Mouse (Mus musculus) yolk sac, embryonic 10.5 days (tissue): Measurements from ENCODE around the gene Pacsin2.

ENCODE experiments used
- DNase-seq: peaks from one replicate; pipeline ENCODE4 v3.0.0-alpha.2; 2017; ENCODE audit warnings: low spot score

The Pacsin2 gene

GRCm38 (mm10) chr15:83451621-83452210 is 12.7 kb downstream of the Pacsin2 start:
- DNase-seq, result peak; percentile 63

GRCm38 (mm10) chr15:83450007-83450406 is 14.4 kb downstream of the Pacsin2 start:
- no peak for DNase-seq

GRCm38 (mm10) chr15:83448646-83449045 is 15.8 kb downstream of the Pacsin2 start:
- DNase-seq, result no peak

- peak; percentile 46 for DNase-seq
Measured at GRCm38 (mm10) chr15:83447791-83448544, 16.4 kb downstream of the Pacsin2 start.

- DNase-seq, result peak; percentile 52
Measured at GRCm38 (mm10) chr15:83445908-83446307, 18.5 kb downstream of the Pacsin2 start.

GRCm38 (mm10) chr15:83445383-83445782 is 19.0 kb downstream of the Pacsin2 start:
- DNase-seq, result peak; percentile 51

- peak; percentile 91 for DNase-seq
Measured at GRCm38 (mm10) chr15:83444425-83444824, 20.0 kb downstream of the Pacsin2 start.

GRCm38 (mm10) chr15:83442495-83443037 is 21.8 kb downstream of the Pacsin2 start:
- DNase-seq, result no peak

- no peak for DNase-seq
Measured at GRCm38 (mm10) chr15:83440726-83441125, 23.7 kb downstream of the Pacsin2 start.

- DNase-seq, result no peak
Measured at GRCm38 (mm10) chr15:83436541-83436940, 27.9 kb downstream of the Pacsin2 start.

GRCm38 (mm10) chr15:83435324-83436090 is 28.9 kb downstream of the Pacsin2 start:
- DNase-seq, result no peak

GRCm38 (mm10) chr15:83434692-83435091 is 29.7 kb downstream of the Pacsin2 start:
- DNase-seq, result no peak

GRCm38 (mm10) chr15:83433344-83433743 is 31.1 kb downstream of the Pacsin2 start:
- DNase-seq, result no peak

GRCm38 (mm10) chr15:83432231-83433031 is 32.0 kb downstream of the Pacsin2 start:
- DNase-seq, result peak; percentile 83

GRCm38 (mm10) chr15:83430986-83431763 is 33.2 kb downstream of the Pacsin2 start:
- no peak for DNase-seq

- no peak for DNase-seq
Measured at GRCm38 (mm10) chr15:83430419-83430818, 34.0 kb downstream of the Pacsin2 start.

GRCm38 (mm10) chr15:83428586-83428985 is 35.8 kb downstream of the Pacsin2 start:
- no peak for DNase-seq

GRCm38 (mm10) chr15:83427294-83428163 is 36.9 kb downstream of the Pacsin2 start:
- no peak for DNase-seq

- DNase-seq, result no peak
Measured at GRCm38 (mm10) chr15:83425794-83426193, 38.6 kb downstream of the Pacsin2 start.

- DNase-seq, result no peak
Measured at GRCm38 (mm10) chr15:83425277-83425676, 39.1 kb downstream of the Pacsin2 start.
